Mouse (Mus musculus) gastrocnemius, adult 18-20 months (tissue): ENCODE results near the gene Kcna5. TPM values are rescaled to one million over a fixed set of nuclear protein-coding genes. Genes with fewer than 3 reads are reported as not detected.
A peak's percentile ranks its signal among the peaks of the same experiment; 100 is the strongest.

Experiments
- DNase-seq: peaks from one replicate; pipeline ENCODE4 v3.0.0; 2021; ENCODE audit warnings: low spot score
- long read RNA-seq, 2 experiments: library from polyadenylated mRNA; stranded (forward); transcript quantifications; one replicate each; pipeline ENCODE4 v2.0.0; 2021
- total RNA-seq, 2 experiments: library from RNA; stranded (reverse); gene quantifications; 2 replicates each; pipeline ENCODE4 v1.2.3; 2021

Kcna5 gene
- 1 to 10 TPM; 4.0 to 5.9 TPM for total RNA-seq
- long read RNA-seq, experiment 1, transcript Kcna5-201 (1 exons, 2,862 nt) = major isoform, 18 of 18 reads
- long read RNA-seq, experiment 1, partial matches to known transcripts = 0 of 18 reads
- long read RNA-seq, experiment 1, other reads (novel, unspliced or antisense) = 0 of 18 reads
- long read RNA-seq, experiment 2, transcript Kcna5-201 (1 exons, 2,862 nt) = major isoform, 5 of 5 reads
- long read RNA-seq, experiment 2, partial matches to known transcripts = 0 of 5 reads
- long read RNA-seq, experiment 2, other reads (novel, unspliced or antisense) = 0 of 5 reads

DNA sequence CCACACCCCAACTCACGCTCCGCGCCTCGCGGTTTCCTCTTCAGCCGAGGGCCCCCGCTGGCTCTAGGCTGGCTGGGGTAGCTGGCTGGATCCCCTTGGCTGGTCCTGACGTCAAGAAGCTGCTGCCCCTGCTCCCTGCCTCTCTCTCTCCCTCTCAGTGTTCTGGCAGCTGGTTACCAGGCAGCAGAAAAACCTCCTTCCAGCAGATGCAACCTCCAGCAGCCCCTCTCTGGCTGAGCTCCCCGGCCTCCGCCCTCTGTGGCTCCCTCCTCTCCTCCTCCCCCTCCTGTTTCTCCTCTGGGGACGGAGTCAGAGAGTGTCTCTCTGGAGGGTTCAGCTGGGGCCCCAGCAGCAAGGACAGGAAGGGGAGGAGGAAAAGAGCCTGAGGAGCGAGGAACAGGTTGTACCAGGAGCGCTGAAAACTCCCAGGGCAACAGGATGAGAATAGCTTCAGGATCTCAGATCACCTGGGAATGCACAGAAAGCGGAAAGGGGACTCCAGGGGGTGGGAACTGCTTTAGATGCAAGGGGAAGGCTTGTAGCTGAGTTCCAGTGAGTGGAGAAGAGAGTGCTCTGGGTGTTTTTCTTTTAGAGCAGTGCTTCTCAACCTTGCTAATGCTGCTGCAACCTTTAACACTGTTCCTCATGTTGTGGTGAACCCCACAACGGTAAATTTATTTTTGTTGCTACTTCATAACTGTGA, at the start of gene Kcna5:
Gene Kcna5 (minus strand): TSS at position 205 of the 703 bp plus-strand sequence.
- DNase-seq = peak; percentile 30

DNA sequence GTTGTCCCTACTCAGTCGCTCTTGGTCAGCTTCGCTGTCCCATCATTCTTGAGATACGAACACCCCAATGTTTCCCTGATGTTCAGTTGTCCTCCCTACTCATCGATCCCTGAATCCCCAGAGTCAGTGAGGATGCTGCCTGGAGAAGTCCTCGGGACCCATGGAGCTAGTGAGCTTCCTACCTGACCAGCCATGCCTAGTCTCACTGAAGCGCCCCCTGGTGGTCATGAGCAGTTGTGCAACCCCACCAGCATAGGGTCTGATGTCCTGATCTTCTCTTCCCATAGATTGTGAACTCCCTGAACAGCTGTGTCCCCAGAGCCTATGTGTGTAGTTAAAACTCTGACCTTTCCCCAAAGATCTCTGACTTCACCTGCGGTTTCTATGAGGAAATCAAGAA, 47.9 kb upstream of the Kcna5 start:
- DNase-seq = peak; percentile 17

DNA sequence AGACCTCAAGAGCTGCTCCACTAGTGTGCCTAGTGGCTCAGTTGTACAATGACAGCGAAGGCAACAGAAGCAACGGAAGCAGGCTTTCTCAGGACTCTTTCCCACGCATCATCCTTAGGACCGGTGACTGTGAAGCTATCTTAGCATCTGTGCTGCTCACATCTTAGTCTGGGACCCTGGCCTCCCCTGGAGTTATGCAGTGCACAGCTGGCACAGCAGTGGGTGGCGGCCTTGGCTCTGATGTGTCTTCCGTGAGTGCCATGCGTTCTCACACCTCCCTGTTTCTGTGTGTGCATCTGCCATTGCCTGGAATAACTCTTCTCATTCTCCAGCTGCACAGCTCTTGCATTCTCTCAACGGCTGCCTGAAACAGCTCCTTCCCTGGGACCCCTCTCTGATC, 46.4 kb upstream of the Kcna5 start:
- DNase-seq = no peak

DNA sequence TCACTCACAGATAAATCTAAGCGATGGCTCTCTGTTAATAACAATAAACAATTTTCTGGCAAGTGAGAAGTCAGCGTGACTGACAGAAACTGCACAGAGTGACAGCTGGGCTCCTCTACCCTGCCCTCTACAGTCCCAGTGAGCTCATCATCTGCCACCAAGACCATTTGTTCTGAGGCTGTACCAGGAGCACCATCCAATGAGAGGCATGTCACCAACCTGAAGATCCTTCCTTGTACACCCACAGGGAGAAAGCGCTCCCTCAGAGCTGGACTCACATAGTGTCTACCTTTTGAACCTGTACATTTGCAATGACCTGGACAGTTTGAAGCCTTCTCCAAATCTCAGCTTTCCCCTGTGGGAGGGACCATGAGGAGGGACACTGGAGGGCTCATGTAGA, 45.4 kb upstream of the Kcna5 start:
- DNase-seq = no peak

DNA sequence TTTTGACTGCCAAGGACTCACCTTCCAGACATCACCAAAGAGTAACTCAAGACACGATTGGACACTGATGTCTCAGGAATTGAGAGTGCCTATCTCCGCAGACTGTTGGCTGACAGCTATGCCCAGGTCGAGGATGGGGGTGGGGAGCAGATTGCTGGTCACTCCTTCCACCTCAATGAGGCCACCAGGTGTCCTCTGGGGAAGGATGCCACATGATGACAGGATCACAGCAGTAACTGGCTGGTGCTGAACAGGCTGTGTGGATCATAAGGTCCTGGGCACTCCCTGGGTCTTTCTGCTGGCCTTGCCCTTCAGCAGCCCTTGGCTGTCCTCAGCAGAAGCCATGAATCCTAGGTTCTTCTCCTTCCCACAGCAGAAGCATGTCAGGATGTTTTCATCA, 42.2 kb upstream of the Kcna5 start:
- no peak for DNase-seq

DNA sequence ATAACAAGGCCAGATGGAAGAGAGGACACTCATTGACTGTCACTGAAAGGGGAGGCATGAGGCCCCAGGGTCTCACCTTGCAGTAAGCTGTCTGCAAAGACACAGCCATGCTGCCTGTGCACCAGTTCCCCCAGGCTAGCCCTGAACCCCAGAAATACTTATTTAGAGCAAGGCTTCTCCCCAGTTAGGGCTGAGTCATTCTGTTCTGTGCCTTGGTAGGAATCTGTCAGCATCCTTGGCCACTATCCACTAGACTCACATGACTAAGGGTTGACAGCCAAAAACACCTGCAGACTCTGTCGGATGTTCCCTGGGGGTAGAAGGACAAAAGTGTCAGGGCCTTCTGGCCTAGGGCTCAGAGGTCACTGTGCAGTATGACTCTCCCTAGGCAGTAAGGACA, 41.4 kb upstream of the Kcna5 start:
- no peak for DNase-seq

DNA sequence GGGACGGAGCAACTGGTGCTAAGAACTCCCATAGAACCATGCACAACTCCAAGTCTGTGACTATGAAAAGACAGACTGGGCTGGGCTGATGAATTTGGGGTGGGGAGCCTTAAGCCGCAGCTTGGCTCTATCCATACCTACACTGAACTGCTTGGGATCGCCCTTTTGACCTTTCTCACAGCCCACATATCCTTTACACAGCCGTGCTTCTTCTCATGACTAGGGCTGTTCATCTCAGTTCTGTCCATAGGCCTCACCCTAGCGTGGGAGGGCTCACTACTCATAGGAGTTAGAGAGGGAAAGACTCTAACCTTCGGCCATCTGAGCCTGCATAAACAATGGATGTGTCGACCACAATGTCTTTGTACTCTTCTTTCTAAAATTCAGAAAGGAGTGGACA, 39.6 kb upstream of the Kcna5 start:
- no peak for DNase-seq

DNA sequence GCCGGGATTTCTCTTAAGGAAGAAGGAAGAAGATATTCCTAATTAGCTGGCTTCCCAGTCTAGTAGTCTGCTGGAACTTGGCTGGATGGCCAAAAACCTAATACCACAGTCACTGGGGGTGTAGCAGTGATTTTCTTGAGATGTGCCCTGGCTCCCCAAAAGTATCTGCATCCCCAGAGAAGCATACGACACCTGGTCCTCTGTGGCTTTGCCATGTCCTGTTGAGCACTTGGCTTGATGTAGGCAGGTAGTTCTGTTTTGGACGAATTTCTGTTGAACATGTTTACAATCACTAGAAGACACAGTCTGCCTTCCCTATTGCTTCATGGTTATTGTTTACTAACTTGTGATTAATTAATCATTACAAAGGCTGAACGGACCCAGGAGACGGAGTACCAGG, 37.8 kb upstream of the Kcna5 start:
- no peak for DNase-seq

DNA sequence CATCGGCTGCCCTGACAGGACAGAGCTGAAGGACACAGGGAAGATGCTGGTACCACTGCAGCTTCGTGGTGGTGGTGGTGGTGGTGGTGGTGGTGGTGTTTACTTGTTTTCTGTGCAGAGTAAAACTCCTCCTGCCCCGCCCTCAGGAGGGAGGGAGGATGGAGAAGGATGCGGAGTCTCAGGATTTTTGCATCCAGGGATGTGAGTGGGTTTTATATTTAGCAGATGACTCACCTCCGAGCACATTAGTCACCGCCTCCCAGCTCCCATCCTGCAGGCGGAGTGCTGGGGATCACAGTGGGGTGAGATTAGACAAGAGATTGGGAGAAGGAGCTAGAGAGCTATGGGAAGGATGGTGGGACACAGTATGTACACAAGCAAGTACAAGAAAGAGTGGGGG, 34.6 kb upstream of the Kcna5 start:
- DNase-seq = no peak

DNA sequence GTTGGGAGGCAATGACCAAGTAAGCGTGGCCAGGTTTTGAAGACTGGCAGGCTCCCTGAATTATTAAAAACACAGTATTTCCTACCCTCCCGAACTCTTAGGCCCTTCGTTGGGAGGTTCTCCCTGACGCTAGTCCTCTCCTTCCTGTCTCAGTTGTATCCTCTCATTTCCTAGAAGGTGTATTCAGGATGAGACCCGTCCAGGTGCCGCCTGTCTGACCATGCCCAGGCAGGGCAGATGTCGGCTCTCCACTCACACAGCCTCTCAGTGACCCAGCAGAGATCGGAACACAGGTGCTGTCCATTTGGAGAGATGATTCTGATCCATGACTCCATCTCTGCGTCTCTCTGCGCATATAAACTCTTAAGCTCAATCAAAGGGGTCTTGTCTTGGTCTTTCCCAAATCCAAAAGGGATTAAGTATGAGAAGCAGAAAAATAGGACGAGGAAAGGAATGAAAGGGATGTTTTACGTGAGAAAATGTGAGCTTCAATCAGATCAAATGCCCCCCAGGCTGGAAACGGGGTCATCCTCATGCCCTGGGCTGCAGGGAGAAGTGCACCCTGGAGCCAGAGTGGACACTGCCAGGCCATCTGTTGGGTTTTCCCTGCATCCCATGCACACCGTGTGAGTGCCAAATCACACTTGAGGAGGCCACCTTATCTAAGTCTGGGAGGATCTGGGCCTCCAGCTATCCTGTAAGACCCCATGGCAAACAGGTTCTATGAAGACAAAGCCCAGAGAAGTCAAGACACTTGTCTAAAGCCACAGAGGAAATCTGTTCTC, 33.0 kb upstream of the Kcna5 start:
- DNase-seq = no peak

DNA sequence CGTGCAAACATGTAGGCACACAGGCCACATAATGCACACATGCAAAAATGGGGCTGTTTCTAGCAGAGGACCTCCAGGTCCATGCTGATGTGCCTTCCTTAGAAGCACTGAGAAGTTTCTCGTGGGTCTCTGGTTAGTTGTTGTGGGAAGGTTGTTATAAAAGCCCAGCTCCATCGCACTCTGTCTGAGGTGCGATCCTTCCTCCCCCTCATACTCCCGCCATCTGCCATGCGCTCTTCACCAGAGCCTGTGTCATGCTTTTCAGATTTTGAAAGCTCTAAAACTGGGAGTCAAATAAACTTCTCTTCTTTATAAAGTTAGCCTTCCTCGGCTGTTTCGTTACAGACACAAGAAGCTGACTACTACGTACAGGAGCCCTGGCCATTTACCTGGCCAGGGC, 32.1 kb upstream of the Kcna5 start:
- no peak for DNase-seq

DNA sequence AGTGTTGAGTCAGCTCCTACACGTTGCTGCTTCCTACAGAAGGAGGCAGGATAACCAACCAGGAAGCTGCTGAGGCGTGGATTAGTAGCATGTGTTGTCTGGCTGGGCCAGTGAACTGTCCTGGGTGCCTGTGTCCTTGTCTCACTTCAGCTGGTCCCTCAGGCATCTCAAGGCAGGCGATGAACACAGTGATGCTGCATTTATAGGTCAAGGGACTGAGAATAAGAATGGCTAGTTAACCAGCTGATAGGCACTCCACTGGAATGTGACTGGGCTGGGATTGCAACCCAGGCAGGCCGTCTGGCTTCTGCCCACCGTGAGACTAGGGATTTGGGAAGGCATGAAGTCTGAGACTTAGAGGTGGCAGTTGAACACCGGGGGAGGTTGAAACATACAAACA, 29.2 kb upstream of the Kcna5 start:
- DNase-seq = no peak

DNA sequence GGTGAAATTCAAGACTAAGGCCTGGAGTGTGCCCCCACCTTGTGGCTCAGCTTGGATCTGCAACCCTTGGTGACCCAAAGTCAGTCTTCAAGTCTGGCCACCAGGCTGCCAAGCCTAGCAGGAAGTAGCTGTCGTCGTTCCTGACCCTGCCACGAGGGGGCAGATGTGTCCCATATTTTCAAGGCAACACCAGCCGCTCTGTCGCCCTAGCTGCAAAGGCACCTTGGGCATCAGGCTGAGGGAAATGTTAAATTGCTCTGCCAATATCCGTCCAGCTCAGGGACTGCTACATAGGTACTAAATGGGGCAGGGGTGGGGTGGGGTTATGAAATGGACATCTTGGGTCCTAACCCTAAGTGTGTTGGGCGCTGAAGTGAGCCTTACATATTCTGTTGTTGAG, 28.7 kb upstream of the Kcna5 start:
- peak; percentile 66 for DNase-seq

DNA sequence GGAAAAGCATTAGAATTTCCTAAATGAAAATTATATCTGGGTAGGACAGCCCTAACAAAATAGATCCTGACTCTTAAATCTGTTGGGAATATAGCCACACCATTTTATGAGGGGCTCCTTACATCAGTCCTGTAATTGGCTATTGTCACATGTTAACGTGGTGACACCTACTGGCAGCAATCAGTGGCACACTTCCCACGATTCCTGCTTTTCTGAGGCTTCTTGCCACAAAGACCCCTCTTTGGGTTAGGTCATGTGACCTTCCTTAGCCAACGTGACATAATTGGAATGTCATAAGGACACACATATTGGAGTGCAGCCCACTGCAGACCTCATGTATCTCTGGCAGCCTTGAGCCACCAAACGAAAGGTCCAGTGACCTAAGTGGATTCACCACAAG, 26.5 kb upstream of the Kcna5 start:
- DNase-seq = no peak

DNA sequence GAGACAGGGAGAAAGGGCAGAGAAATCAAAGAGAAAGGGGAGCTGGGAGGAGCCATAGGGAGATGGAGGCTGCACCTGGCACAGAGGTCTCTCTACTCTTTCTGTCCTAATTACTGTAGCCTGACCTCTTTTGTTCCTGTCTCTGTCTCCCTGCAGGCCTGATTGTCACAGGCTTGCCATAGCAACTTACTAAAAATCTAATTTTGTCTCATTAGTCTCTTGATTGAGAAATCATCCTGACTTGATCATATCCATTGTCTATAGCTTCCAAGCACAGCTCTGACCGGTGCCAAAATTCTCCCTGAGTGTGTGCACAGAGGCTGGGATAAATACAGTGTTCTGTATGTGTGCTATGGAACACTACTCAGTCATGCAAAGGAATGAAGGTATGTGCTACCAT, 25.5 kb upstream of the Kcna5 start:
- no peak for DNase-seq

DNA sequence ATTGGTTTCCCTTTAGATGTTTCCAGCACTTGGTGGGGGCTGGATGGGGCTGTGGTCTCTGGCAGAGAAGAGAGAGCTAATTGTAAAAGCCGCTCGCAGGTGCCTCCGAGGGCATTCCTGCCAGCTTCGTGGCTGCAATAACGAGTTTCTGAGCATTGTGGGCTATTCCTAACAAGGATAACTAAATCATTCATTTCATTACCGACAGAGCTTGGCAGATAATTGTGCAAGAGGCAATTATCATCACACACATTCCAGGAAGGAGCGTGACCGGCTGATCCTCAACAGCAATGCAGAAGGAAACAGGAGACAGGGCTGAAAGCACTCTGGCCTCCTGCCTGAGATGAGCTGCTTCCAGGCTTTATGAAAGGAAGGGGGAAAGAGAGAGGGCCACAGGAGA, 24.8 kb upstream of the Kcna5 start:
- no peak for DNase-seq

DNA sequence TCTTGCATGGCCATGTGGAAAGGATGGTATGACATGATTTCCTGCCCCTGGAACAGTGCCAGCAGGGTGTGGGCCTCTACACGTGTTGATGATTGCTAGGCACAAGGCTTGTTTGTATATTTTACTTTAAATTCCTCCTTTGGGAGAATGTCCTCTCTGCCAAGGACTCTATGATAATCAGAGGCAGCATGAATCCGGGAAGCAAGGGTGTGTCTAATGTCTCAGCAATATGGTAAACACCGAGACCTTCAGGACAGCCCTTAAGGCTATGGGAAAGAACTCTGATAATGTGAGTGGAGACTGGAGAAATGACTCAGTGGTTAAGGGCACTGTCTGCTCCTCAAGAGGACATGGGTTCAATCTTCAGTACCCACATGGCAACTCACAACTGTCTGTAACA, 23.1 kb upstream of the Kcna5 start:
- no peak for DNase-seq

DNA sequence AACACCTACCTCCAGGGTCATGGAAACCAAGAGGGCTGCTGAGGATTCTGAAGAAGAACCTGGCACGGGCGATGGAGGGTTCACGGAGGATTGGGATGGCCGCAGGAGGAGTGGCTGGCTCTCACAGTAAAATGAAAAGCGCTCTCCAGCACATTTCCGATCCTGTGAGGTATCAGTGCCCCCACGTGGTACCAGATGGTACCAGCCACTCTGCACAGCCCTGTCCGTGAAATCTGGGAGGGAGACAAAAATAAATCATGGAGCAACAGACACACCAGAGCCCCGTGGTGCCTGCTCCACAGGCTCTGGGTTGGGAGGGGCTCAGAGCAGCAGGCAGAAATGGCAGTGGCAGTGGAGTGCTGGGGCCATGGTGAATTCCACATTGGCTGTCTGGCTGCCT, 18.6 kb upstream of the Kcna5 start:
- DNase-seq = no peak

DNA sequence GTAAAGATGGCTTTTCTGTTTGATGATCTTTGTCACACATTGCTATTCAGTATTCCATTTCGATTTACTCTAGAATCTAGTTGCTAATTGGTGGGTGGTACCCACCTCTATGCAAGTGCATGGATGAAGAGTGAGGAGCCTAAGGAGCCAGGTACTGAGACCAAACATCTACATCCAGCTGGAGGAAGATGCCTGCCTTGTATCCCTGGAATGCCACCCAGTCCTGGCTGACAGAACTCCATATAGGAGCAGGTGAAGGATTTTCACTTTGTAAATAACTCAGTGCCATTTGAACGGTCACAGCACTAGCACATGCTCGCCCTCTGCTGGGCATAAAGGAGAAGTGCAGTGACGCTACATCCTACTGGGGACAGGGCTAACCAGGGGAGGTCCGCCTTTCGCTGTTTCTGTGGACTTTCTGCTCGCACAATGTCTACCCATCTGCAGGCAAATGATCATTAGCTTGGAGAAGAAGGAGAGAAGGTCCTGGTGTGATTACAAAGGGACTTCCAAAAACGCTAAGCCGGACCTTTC, 16.7 kb upstream of the Kcna5 start:
- DNase-seq = peak; percentile 12

DNA sequence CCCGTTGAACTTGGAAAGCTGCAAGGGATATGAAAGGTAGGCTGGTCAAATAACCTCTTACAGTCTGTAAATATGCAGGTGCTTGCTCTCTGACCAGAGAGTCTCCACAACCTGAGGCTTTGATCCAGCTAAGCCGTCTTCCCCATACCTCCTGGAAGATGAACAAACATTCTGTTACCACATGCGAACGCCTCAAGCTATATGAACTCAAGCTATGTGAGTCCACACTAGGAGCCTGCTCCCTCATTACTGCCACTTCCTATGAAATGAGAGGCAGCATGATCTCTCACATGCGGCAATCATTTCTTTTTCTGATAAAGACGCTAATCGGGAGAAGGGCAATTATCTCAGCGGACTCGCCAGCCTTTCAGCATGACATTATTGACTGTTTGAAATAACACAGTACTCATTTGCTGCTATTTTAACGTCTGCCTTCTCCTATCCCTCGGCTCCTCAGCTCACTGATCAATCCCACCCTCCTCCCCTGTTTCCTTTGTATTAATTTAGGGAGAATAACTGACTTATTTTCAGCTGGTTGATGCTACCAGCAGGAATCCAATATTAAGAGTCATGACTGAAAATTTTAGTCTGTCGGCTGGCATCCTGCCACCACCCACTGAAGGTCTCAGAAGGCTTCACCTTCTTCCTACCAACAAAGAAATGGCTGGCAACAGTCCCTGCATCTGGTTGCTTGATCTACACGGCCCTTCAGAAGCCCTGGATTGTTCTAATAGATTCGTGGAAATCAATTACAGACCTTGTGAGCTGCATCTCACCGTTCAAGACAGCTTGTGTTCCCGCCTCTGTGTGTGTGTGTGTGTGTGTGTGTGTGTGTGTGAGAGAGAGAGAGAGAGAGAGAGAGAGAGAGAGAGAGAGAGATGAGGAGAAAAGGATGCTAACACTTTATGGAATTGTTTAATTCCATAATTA, 9.2 kb upstream of the Kcna5 start:
- no peak for DNase-seq

DNA sequence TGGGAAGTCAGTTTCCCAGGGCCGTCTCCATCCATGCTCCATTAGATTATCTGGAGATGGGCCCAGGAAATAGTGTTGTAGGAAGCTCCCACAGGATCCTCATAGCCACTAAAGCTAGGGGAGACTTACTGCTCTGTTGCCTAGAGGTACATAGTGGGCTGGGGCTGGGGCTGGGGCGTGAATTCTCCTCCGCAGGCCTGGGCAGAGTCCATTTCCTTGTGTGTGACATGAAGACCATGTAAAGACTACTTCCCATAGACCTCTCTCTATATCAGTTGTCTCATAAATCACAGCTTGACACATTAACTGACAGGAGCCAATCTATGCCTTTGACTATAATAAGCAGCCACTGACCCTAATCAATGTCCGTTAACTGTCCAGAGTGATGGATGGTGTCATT, 7.5 kb upstream of the Kcna5 start:
- DNase-seq = no peak
